Mouse (Mus musculus) lung, postnatal 36 days (tissue): ENCODE data around the gene Erich6b.

Source experiments
- DNase-seq: peaks from one replicate; pipeline ENCODE4 v3.0.0; 2022; ENCODE audit warnings: mixed read lengths

Gene Erich6b

DNA sequence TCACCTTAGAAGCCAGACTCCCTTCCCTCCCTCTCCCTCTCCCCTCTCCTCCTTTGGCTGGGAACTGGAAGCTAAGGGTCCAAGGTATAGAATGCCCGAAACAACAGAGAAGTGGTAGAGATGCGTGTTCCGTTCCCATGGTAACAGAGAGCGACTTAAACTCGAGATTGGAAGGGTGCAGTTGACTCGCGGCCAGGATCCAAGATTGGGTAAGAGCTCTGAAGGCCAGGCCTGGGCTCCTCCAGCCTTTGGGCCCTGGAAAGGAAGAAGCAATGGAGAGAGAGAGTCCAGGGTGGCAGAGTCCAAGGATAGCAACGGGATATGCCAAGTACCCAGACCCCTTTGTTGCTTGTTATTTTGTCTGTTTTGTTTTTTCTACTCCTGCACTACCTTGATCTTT, at the start of gene Erich6b:
Erich6b (plus strand) TSS at position 180 of the 400 bp plus-strand sequence.
- no peak for DNase-seq

DNA sequence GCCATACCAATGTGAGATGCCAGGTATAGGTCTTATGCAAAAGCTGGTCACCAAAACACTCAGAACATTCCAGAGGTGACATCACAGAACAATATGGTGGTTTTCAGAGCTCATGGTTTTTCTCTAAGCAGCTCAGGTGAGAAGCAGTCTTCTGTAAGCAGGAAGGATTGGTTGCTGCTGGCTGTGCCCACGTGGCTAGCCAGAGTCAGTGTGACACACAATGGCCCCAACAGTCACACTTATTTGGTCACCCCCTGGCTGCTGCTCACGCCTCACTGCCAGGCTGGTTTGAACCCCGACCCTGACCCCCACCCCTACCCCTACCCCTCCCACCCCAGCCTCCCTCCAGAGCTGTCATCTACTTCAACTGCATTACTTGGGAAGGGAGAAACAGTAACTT, 49.1 kb upstream of the Erich6b start, which contains the start of gene Spert:
Spert (minus strand) TSS at position 139 of the 400 bp plus-strand sequence.
- DNase-seq = no peak

DNA sequence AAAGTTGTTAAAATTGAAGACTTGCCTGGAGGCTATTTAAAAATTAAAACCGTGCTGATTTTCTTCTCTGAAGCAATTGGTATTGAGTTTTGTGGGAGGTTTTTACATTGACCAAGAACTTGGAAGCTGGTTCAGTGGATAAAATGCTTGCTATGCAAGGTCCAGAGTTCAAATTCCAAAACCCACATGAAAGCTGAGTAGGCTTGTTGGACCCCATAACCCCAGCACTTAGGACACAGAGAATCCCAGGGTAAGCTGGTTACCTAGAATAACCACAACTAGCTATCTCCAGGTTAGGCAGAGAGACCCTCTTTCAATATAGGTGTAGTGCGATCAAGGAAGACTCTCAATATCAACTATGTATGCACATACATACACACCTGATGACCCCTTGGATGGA, 32.9 kb upstream of the Erich6b start:
- DNase-seq = no peak

DNA sequence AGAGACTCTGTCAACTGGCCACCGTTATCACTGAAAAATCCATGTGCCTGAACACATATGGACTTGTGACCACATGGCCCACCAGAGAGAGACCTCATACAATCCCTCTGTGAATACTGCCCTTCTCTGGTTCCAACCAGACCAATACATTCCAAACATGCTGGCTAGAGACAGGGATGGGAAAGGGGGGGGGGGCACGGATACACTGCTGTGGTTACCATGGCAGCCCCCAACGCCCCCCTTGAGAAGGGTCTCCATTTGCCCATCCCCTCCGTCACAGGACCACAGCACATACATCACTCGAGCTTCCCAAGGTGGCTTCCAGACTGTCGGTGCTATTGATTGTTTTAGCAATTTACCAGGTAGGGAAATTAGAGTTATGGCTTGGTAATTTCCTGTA, 25.7 kb upstream of the Erich6b start:
- DNase-seq = no peak

DNA sequence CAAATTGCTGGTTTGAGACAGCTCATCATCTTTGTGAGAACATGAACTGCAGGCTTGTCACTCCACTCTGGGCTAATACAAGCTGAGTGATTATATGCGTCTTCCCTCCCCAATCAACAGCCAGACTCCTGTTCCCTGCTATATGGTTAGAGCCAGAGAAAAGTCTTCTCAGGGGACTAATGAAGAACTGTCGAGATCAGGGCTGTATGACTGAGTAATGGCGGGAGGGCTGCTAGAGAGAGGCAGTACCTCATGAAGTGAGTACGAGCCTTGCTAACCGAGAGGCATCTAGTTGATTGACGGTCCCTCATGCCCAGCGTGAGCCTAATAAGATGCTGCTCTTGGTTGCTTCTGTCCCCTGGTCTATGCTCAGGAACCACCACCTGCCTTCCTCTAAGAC, 19.1 kb upstream of the Erich6b start:
- no peak for DNase-seq

DNA sequence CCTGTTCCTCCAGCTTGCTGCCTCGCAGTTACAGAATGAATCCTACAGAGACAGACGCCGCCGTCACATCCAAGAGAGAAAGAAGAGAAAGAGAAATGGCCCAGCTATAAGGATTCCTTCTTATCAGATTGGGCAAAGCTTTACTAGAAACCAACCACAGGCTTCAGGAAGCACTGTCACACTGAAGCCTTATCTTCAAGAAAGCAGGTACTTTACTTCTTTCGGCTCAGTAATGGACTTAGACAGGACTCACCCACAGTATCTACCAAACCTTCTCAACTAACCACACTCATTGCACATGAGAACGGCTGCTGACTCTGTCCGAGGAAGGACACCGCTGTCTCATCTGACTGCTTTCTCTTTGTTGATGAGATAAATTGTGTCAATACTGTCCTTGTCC, 13.2 kb upstream of the Erich6b start:
- DNase-seq = no peak

DNA sequence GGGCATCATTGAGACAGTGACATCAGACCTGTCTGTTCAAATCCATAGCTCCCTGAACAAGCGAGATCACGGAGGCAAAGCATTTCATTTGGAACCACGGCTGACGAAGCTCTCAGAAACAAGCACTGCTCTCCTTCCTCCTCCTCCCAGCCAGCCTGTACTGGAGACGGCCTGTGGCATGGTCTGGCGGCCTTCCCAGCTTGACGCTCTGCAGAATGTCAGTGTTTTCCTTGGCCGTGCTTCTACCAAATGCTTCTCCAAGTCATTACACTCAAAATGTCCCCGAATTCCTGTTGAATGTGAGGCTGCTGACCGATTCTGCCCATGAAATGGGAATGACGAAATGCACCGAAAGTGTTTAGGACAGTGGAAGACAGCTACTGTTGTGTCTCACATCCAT, 6.7 kb upstream of the Erich6b start:
- DNase-seq = peak; percentile 3

DNA sequence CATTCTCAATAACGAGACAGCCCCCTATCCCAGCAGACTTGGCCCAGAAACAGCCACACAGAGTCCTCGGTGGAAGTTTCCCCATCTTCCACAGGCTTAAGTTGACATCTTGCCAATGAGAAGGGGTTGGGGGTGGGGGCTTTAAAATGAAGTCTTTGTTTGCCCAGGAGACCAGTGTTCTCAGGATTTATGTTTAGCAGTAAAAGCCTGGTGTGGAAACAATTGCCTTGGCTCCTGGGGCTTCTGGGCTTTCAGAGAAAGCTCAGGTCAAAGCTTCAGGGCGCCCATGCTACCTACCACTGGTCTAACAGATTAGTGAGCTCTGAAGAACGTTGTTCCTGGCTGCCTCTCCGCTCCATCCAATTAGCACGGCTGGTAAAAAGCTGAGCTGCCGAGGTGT, 6.0 kb upstream of the Erich6b start:
- no peak for DNase-seq

DNA sequence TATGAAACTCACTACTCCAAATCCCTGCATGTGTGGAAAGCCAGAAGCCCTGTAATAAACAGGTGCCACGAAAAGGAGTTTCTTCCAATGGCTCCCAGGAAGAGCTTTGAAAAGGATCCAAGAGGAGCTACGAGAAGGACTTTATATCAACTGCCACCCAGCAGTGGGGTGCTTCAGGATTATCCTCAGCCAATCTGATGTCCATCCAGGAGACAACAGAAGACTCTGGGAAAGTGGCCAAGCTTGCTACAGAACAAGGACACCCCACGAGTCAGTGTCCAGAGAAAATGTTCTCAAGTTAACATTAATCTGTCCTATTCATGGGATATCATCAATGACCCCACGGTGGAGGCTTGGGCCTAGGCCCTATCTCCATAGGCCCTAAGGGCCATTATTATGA, 4.4 kb upstream of the Erich6b start:
- DNase-seq = no peak

DNA sequence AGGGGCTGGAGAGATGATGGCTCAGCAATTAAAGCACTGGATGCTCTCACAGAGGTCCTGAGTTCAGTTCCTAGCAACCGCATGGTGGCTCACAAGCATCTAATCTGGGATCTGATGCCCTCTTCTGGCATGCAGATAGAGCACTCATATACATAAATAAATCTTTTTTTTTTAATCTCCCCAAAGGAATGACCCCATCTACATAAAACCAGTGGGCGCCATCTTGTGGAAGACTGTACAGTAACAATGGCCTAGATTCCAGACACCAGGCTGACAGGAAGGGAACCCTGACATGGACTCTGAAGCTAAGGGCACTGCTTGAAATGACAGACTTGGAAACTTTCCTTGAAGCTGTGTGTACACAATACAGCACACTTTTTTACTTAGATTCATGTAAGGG, 1.2 kb upstream of the Erich6b start:
- no peak for DNase-seq

DNA sequence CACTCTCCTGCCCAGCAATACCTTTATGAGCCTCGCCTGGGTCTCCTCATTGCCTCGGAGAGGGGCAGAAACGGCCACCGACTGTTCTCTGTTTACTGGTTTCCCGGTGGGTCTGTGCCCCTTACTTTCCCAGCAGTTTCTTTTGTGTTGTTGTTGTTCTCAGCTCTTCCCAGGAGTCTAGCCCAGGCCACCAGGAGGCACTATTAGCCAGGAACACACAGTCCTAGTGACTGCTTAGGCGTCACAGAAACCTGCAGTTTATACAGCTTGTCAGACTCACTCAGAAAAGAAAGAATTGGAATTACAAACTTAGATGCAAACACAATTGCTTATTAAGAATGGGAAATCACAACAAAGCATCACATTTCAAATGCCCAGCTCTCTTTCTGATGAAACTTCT, 690 bp upstream of the Erich6b start:
- DNase-seq = peak; percentile 4

DNA sequence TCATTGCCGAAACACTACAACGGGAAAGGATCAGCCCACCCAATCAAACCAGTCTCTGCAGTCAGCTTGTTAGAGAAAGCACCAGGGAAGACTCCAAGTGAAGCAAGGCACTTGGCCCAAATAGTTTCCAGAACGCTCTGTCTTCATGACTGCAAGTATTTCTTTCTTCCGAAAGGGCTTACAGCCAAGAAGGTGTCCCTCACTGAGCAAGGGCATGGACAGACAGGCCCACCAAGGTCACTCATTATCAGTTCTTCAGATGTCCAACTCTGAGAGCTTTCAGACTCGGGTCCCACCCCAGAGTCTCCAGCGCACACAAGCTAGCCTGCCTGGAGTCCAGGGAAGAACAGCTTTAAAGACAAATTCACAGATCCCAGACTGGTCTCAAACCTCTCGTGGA, 3.4 kb downstream of the Erich6b start:
- no peak for DNase-seq

DNA sequence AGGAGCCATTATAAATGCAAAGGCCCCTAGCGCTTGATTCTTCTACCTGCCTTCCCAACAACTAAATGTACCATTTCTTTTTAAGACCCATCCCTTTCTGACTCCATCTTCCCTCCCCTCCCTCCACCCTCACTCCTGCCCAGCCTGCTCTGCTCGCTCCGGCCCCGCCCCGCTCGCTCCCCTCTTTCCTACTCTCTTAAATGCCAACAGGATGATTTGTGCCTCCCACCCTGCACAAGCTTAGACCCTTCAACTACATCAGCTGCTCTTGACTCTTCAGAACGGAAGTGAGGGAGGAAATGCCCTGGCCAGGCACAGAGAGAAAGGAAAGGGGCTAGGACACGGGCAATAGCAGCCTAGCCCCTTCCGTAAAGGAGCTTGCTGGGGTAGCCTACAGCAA, 4.0 kb downstream of the Erich6b start:
- DNase-seq = no peak

DNA sequence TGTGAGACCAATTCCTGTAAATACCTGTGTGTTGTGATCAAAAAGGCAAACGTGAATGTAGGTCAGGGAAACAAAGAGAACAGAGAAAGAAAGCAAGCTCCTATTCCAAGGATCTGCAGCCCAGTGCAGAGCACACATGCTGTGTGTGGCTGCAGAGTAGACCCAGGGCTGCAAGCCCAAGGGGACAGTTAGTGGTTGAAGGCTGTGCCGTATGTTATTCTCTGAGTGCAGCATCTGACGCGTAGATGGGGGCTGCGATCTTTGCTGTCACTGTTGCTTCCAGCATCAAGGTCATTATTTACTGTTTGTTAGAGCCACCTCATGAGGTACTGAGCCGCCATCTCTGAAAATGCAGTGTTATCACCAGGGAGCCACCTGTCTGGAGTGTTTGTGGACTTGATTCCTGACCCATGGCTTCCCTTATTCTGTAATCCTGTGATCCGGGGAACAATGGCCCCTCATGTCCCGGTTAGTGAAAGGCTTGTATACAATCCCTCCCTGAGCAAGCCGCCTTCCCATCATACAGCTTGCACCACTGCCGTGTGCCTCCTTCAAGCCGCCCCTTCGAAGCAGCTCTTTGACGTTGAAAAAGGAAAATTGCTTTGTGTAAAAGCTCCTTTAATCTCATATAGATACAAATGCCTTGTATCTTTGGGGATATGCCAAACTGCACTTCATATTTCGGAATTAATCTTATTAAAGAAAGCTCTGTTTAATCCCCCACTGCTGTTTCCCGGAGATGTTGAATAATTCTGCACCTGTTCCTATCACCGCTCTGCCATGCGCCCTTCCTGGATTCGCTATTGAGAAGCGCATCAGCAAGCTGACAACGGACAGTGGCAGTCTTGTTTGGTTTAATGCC, 5.1 kb downstream of the Erich6b start:
- no peak for DNase-seq

DNA sequence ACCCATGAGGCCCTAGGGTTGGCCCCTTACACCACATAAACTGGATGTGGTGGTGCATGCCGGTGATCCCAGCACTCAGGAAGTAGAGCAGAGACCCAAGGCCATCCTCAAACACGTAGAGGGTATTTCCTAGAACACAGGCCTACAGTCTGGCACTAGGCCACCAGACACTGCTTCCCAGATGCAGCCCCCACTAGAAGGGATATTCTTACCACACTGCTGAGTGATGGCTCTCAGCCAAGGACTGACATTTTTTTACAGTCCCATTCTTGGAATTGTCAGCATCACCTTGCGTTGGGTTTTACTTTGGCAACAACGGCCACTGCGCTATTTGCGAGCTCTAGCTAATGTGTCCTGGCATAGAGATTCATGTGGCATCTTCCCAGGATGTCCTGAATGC, 18.9 kb downstream of the Erich6b start:
- DNase-seq = no peak

DNA sequence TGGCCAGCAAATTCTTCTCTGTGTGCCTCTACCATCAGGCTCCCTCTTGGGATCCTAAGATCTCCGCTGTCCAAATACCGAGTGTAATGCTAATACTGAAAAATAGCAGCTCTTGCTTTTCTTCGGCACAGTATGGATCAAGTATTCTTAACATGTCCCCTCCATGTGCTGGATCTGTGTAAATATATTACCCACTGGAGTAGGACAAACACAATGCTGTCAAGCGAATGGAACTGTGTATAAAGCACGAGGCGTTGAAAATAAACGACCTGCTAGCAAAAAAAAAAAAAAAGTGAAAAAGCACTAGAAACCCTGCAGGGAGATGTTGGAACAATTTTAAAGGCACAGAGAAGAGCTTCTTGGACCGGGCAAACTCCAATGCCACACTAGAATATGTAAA, 19.5 kb downstream of the Erich6b start:
- no peak for DNase-seq

DNA sequence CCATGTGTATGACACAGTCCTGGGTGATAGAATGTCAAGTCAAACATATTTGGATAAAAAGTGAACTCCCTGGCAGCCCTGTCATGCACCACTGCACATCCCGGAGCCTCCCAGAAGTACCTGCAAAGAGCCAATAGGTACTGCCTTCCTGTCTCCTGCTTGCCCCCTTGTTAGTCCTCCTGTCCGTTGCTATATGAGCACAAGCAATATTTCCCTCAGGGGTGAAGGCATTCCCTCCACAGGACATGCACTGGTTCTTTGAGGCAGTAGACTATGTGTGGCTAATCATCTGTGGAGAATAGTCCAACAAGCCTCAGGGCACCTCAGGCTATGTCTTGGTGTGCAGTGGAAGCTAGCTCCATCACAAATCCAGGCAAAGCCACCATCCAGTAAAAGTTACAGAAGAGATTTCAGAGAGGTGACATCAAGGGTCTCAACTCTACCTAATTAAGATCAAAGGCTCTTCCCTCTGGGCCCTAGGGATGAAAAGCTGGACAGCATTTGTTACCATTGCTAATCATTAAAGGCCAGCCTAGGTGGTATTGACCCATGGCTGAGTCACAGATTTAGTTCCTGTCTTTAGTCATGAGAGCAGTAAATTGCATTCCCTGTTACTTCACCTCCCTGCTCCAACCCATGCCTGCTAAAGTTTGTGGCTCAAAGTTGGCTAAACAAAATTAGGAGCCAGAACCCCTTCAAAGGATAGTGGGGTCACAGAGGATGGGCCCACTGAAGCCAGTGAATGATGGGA, 23.5 kb downstream of the Erich6b start:
- no peak for DNase-seq

DNA sequence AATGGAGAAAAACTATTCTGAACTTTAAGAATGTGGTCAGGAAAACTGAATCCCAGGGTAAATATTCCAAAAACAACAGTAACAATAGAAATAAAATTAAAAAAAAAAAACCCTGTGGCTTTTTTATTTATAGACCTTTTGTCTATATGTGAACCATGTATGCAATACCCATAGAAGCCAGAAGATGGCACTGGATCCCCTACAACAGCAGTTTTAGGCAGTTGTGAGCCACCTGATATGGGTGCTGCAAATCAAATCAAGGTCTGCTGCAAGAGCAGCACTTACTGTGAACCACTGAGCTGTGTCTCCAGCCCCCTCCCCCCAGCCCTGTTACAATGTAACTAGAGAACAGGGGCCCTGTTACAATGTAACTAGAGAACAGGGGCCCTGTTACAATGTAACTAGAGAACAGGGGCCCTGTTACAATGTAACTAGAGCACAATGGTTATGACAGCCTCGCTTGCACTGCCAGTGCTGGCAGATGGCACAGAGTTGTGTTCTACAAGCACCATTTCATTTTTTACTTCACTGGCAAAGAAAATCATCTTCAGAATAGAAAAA, 27.1 kb downstream of the Erich6b start:
- no peak for DNase-seq

DNA sequence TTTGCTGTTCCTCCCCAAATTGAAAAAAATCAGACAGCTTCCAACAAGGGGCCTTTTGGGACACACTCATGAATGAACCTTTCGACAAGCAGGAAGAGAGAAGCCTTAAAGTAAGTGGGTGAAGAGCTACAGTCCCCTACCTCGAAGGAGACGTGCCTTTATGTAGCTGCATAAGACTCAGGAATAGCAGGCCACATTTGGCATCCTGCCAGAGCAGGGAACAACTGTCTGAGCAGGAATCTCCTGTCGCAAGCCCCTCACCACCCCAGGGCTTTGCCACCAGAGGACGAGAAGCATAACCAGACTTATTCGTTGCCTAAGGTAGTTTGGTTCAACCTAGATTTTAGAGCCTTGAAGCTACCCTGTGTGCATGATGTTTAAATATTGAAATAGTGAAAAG, 34.3 kb downstream of the Erich6b start:
- no peak for DNase-seq

DNA sequence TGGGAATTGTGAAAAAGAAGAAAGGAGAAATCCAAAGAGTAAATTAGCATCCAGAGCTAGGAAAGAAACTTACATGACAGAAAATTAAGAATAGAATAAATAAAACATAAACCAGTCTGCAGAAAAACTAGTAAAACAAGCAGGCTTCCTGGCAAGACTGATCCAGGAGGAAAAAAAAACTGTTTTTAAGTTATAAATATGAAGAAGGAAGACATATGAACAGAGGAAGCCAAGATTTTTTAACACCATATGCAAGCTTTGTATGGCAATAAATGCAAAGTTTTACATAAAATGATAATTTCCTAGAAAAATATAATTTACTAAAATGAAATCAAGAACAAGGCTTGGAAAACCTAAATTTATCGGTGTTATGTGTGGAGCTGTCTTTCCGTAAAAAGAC, 48.4 kb downstream of the Erich6b start:
- no peak for DNase-seq

DNA sequence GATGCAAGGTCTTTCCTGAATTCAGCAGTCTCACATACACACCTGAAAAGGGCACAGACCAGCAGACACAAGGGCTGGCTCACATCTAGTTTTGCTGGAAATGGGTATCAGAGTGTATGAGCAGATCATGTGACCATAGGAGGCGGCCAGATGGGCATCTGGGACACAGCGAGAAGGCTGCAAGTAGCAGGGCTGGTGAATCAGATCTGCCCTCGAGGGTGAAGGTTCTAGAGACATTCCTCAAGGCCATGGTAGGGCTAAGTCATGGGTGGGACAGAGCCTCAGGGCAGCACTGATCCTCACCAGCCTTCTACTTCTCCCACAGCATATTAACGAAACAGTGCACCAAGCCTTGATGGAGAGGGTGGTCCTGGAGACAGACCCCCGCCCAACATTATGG, 54.0 kb downstream of the Erich6b start:
- DNase-seq = no peak

DNA sequence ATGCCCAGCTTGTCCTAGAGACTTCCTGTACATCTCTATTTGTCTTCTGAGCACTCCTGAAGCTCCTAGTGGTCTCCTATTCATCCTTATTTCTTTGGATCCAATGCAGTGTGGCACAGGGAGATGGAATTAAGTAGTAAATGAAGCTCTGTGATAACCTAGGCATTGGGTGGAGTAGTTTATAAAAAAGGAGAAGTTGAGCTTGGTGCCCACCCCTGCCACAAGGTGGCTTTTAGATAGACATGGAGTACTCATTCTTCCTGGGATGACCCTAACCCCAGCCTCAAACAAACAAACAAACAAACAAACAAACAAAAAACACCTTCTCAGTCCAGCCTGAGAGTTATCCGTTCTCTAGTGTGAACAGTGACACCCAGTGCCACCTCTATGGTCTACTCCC, 55.9 kb downstream of the Erich6b start:
- DNase-seq = no peak

DNA sequence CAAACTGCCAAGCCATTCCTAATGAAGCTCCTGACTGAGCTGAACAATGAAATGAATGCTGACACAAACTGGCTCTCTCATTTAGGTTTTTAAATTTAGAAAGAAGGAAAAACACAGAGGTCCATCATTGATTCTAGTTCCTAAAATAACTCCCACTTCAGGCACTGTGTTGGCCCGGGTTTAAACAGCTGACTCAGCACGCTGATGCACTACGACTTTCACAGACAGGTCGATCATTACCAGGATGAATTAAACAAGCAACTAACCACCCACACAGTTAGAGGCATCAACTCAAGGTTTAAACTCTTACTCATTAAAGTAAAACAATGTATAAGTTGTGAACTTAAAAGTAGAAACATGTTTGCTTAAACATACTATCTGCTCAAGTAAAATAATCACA, 64.6 kb downstream of the Erich6b start:
- no peak for DNase-seq

DNA sequence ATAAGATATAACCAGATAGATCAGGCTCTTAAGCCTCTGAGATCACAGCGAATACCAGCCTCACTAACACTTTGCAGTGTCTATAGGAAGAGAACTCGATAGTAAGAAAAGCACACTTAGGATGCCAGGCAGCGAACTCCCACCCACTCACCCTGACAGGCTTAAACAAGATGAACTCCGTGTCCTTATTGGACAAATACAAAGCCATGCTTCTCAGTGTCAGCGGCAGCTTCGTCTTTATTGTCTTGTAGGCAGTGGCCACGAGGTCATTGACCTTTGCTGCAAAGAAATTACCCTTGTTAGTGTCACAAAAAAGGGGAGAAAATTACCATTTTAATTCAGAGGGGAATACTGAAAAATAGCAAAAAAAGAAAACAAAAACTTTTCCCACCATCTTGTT, 65.7 kb downstream of the Erich6b start:
- no peak for DNase-seq
